Mouse (Mus musculus): ENCODE results near the gene Gins1.

Gene Gins1

DNA sequence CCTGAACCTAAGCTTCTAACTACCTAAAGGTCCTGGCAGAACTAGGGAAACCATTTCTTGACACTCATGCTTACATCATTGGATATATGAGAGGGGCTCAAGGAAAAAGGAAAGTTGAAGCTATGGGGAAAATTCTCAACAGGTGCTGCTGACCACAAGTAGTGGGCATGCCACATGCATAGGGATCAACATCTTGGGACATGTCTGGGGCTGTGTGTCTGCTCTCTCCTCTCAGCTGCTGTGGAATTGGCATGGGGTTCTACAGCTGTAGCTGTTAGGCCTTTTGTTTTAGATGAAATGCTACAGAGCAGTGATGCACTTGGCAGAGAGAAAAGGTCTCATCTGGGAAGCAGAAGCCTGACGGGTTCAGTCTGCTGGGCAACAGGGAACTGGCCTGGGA lies 50.7 kb downstream of the Gins1 start:
- no peak for DNase-seq (ENCODE audit: low read depth, low spot score)

- no peak for DNase-seq (ENCODE audit: low read depth, low spot score)
Measured at GRCm38 (mm10) chr2:150959521-150959920, 54.3 kb downstream of the Gins1 start.

GRCm38 (mm10) chr2:150963246-150963645 lies 58.0 kb downstream of the Gins1 start:
- DNase-seq (ENCODE audit: low read depth, low spot score): no peak

DNA sequence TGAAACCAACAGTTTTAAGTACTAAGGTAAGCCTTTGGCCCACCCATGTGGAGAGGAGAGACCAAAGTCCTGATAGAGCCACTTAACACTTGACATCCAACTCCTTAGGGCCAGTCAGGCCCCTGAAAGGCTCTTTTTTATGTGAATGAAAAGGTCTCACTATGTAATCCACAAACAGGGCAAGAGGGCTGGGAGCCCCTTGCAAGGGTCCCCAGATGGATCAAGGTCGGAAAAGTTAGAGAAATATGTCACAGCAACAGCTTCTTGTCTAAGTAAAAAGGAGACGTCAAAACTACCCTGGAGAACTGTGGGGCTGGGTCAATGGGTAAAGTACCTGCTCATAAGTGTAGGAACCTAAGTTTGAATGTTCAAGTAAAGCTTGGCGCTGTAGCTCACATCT lies 59.4 kb downstream of the Gins1 start:
- no peak for DNase-seq (ENCODE audit: low read depth, low spot score)

DNA sequence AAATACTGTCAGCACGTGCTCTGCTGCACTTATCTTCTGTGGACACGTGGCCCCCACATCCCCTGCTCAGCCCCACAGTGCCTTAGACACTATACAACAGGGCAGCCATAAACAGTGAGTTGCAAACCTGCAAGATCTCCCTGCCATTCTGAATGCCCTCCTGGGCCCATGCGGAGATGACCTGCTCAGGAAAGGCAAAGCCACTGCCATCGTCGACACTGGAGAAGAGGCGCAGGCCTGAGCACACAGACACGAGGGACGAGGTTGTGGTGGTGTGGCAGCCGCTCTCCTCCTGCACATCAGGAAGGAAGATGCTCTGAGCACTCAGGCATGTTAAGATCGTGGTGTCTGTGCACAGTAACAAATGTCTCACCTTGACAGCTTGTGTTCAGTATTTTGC lies 60.8 kb downstream of the Gins1 start:
- no peak for DNase-seq (ENCODE audit: low read depth, low spot score)

- DNase-seq (ENCODE audit: low read depth, low spot score): no peak
Measured at GRCm38 (mm10) chr2:150967491-150967890, 62.3 kb downstream of the Gins1 start.

GRCm38 (mm10) chr2:150969231-150969630 lies 64.0 kb downstream of the Gins1 start:
- no peak for DNase-seq (ENCODE audit: low read depth, low spot score)

DNA sequence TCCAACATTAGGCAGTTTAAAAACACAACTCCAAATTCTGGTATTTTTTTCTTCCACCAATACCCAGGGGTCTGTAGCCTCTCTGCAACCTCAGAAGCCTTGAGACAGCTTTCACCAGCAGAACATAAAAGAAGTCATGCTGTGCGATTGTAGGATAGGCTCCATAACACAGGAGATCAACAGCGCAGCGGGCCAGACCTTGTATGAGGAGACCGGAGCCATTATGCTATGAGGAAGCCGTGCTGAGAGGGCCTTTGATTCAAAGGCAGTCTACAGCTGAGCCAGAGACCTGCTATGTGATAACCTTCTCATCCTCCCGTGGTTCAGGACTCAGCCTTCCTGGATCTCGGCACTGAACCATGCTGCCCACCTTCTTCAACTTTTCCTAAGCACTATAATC lies 66.7 kb downstream of the Gins1 start:
- DNase-seq (ENCODE audit: low read depth, low spot score): no peak

- DNase-seq (ENCODE audit: low read depth, low spot score): no peak
Measured at GRCm38 (mm10) chr2:150972681-150973080, 67.5 kb downstream of the Gins1 start.

DNA sequence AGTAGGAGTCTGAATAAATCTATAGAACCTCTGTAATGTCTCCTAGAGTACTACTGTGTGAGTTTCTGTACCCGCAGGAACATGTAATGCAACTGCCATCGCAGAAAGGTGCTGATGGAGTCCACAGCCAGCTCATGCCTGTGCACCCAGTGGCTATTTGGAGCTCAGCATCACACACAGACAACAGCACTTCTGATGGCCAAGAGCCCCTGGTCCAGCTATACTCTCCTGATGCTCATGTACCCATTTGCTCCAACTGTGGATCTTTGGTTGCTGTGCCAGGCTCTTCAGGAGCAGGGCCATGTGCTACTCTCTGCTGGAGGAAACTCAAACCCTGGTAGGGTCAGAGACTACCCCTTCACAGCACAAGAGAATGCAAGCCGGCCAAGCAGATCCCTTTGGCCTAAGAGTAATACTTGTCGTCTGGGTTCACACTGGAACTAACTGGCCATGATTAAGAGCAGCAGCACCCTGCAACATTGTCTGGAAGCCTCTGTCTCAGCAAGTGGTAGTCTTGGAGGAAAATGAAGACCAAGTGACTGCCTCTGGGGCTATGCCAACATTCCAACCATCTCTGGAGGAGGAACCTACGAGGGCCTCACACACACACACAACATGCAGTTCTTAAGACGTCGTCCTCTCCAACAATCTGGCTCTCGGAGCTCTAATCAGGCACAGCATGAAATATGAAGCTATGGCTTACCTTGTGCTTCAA lies 68.4 kb downstream of the Gins1 start:
- DNase-seq (ENCODE audit: low read depth, low spot score): no peak

GRCm38 (mm10) chr2:150976871-150977270 lies 71.7 kb downstream of the Gins1 start:
- no peak for DNase-seq (ENCODE audit: low read depth, low spot score)

DNA sequence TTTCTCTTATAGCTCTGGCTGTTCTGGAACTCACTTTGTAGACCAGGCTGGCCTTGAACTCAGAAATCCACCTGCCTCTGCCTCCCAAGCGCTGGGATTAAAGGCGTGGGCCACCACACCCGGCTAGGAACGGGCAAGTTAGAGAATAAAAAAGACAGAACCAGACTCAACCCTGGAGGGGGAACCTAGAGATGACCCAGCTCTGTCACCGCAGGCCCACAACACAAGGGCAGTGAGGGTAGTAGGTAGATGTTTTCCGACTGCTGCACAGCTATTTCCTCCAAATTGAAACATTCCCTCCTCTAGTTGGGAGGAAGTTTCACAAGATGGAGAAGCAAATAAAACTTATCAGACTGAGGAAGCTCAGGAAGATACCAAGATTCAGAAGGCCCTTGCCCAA lies 72.5 kb downstream of the Gins1 start:
- no peak for DNase-seq (ENCODE audit: low read depth, low spot score)

GRCm38 (mm10) chr2:150978791-150979190 lies 73.6 kb downstream of the Gins1 start:
- no peak for DNase-seq (ENCODE audit: low read depth, low spot score)

DNA sequence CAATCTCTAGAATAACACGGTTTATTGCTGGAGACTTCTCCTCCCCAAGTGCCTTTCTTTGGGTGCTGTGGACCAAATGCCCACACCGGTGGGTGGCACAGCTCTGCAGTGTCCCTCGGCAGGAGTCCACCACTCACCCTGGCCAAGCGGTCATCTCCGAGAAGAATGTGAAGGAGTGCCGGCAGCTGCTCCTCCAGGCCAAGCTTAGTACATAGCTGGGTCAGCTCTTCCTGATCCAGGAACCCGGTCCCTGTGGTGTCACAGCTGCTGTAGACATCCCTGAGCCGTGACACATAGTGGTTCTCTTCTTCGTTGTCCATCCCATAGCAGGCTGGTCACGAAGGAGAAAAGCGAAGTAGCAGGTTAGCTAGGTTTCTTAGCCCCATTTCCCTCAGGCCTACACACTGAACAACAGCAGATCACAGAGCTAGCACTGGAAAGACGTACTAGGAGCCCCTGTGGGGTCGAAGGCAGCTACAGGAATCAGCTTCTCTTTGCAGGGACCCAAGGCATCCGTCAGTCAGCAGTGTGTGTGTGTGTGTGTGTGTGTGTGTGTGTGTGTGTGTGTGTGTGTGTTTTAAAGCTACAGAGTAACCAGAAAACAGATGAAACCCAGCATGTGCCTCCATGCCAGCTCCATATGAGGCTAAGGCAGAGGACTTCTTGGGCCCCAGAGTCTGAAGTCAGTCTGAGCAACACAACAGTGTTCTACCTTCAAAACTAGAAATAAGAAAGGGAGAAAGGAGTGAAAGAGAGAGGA lies 74.8 kb downstream of the Gins1 start:
- DNase-seq (ENCODE audit: low read depth, low spot score): no peak

Measured in retina, adult 2 months (tissue).